Mouse (Mus musculus) C2C12 (cell line): Measurements from ENCODE around the gene Hdac4.

Experiments used
- CTCF ChIP-seq: IDR thresholded peaks from one replicate; pipeline ENCODE4 v1.5.1; 2011; ENCODE audit not compliant: control insufficient read depth, insufficient read depth, insufficient read length
- MAX ChIP-seq: IDR thresholded peaks from one replicate; pipeline ENCODE4 v1.6.1; 2011; ENCODE audit warnings: mild to moderate bottlenecking, control low read depth
- MYOD1 ChIP-seq: IDR thresholded peaks from one replicate; pipeline ENCODE4 v1.6.1; 2011; ENCODE audit warnings: low read depth; ENCODE audit not compliant: control insufficient read depth, insufficient read length
- MYOG ChIP-seq: IDR thresholded peaks from one replicate; pipeline ENCODE4 v1.6.1; 2011; ENCODE audit not compliant: control insufficient read depth, insufficient read length; ENCODE audit errors: extremely low read depth

- TF ChIP-seq CTCF, result no peak
- no peak for TF ChIP-seq MYOD1
- no peak for TF ChIP-seq MYOG
- TF ChIP-seq MAX, result no peak
Observed at GRCm38 (mm10) chr1:92143331-92143895, 52.1 kb downstream of the Hdac4 start.
